Mouse (Mus musculus) liver, adult 2 months (tissue): ENCODE data around the gene Fhit. TPM values are rescaled to one million over a fixed set of nuclear protein-coding genes. Genes with fewer than 3 reads are reported as not detected.

Experiments
- DNase-seq: peaks from one replicate; pipeline ENCODE4 v3.0.0-alpha.2; 2011; ENCODE audit warnings: low read depth, low spot score; ENCODE audit errors: extremely low read depth
- H3K27ac ChIP-seq: fragments of 200-500 bp; replicated peaks from 2 replicates; pipeline ENCODE4 v1.5.1; 2012; ENCODE audit warnings: low read depth, mild to moderate bottlenecking, control low read depth, inconsistent platforms, low read length; ENCODE audit not compliant: insufficient read depth
- H3K27me3 ChIP-seq: fragments of 200-500 bp; 2 replicates; pipeline ENCODE4 v1.6.1; 2012; ENCODE audit warnings: mild to moderate bottlenecking, moderate library complexity, low read length, inconsistent platforms; ENCODE audit not compliant: control insufficient read depth, insufficient read depth
- H3K36me3 ChIP-seq: fragments of 200-500 bp; 2 replicates; pipeline ENCODE4 v1.6.1; 2012; ENCODE audit warnings: low read length, inconsistent platforms; ENCODE audit not compliant: control insufficient read depth, insufficient read depth
- H3K4me1 ChIP-seq: fragments of 200-500 bp; 2 replicates; pipeline ENCODE4 v1.6.1; 2011; ENCODE audit warnings: low read length; ENCODE audit not compliant: control insufficient read depth, insufficient read depth
- H3K4me3 ChIP-seq: fragments of 200-500 bp; 2 replicates; pipeline ENCODE4 v1.5.1; 2011; ENCODE audit warnings: low read depth, mild to moderate bottlenecking, control low read depth, low read length, moderate library complexity; ENCODE audit not compliant: insufficient read depth
- H3K79me2 ChIP-seq: fragments of 200-500 bp; 2 replicates; pipeline ENCODE4 v1.6.1; 2012; ENCODE audit warnings: inconsistent platforms, mild to moderate bottlenecking, low read length, moderate library complexity; ENCODE audit not compliant: control insufficient read depth, insufficient read depth
- H3K9ac ChIP-seq: fragments of 200-500 bp; 2 replicates; pipeline ENCODE4 v1.6.1; 2012; ENCODE audit warnings: low read depth, mild to moderate bottlenecking, control low read depth, inconsistent platforms, low read length
- CTCF ChIP-seq: fragments of 200-500 bp; IDR thresholded peaks from 2 replicates; pipeline ENCODE4 v1.5.1; 2011; ENCODE audit warnings: low read depth, low read length, control low read depth
- POLR2A ChIP-seq: fragments of 200-500 bp; IDR thresholded peaks from 2 replicates; pipeline ENCODE4 v1.6.1; 2011; ENCODE audit warnings: low read length, control low read depth; ENCODE audit not compliant: insufficient read depth; ENCODE audit errors: extremely low read depth
- WGBS: fragments of 180-500 bp; shearing (Covaris S2); methylation state at CpG from one replicate; pipeline ENCODE4 v1.1.7; 2018; 5-methylcytosine and 5-hydroxymethylcytosine counted together
- polyA plus RNA-seq: library from polyadenylated mRNA; depleted of rRNA; stranded (reverse); fragments of >200 nt; gene quantifications from 2 replicates; pipeline ENCODE4 v1.2.3, GENCODE M21; 2012
- total RNA-seq: library from RNA; depleted of rRNA; stranded (reverse); fragments of >200 nt; gene quantifications from 2 replicates; pipeline ENCODE4 v1.2.3, GENCODE M21; 2014

The Fhit gene
- total and polyA plus RNA-seq, 2 experiments: 7.6 to 7.8 TPM

- H3K4me1 ChIP-seq: no peaks in the 10 kb centered on the region
- no peaks in the 10 kb centered on the region for H3K36me3 ChIP-seq
- no peaks in the 10 kb centered on the region for H3K79me2 ChIP-seq
- no peak overlapping the region for H3K9ac ChIP-seq
- no peak overlapping the region for H3K4me3 ChIP-seq
- TF ChIP-seq CTCF (no peak), POLR2A (no peak)
- WGBS: 90% methylated on average over 2 of the region's 2 CpGs
- H3K27ac ChIP-seq: no peak overlapping the region
- no peaks in the 10 kb centered on the region for H3K27me3 ChIP-seq
- no peak for DNase-seq
Observed at GRCm38 (mm10) chr14:10659326-10659725, 502.5 kb downstream of the Fhit start.

DNA sequence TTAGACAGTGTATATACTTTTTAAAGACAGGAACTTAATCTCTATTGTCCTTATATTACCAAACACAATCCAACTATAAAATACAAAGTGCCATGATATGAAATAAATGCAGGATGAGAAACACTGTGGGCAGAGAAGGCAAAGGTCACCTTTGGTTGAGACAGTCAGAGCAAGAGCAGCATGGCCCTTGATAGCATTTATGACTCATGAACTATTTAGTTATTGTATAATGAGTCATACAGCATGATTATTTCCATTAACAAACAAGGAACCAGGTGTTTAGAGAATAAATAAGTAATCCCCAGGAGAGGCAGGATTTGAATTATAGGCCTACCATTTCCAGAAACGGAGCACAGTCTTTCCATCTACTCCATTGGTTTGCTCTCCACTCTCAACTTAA lies 503.6 kb downstream of the Fhit start:
- TF ChIP-seq POLR2A (no peak), CTCF (no peak)
- DNase-seq: no peak
- Histone ChIP-seq H3K27ac (no peak overlapping the region), H3K36me3 (no peaks in the 10 kb centered on the region), H3K4me1 (no peaks in the 10 kb centered on the region), H3K4me3 (no peak overlapping the region), H3K27me3 (no peaks in the 10 kb centered on the region), H3K9ac (no peak overlapping the region), H3K79me2 (no peaks in the 10 kb centered on the region)
- 93% methylated on average over 1 of the region's 1 CpGs for WGBS

DNA sequence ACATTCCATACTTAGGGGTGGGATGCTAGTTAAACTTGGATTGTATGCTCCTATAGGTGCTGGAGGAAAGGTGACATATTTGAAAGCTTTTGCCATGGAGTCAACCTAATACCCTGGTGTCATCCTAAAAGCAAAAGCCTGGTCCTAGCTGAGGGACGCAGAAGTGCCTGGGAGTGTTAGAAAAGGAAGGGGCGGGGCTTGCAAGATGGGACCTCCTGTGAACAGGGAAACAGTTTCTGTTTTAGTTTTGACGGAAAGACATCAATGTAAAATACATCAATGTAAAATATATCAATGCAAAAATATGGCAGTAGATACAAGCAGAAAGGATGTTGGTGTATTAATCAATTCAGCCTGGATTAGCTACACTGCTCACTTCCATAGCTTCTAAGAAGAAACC lies 504.5 kb downstream of the Fhit start:
- TF ChIP-seq CTCF: no peak
- no peak for TF ChIP-seq POLR2A
- DNase-seq: no peak
- Histone ChIP-seq H3K4me1 (no peaks in the 10 kb centered on the region), H3K27ac (no peak overlapping the region), H3K36me3 (no peaks in the 10 kb centered on the region), H3K79me2 (no peaks in the 10 kb centered on the region), H3K9ac (no peak overlapping the region), H3K4me3 (no peak overlapping the region), H3K27me3 (no peaks in the 10 kb centered on the region)
- WGBS: 83% methylated on average over 3 of the region's 3 CpGs

DNA sequence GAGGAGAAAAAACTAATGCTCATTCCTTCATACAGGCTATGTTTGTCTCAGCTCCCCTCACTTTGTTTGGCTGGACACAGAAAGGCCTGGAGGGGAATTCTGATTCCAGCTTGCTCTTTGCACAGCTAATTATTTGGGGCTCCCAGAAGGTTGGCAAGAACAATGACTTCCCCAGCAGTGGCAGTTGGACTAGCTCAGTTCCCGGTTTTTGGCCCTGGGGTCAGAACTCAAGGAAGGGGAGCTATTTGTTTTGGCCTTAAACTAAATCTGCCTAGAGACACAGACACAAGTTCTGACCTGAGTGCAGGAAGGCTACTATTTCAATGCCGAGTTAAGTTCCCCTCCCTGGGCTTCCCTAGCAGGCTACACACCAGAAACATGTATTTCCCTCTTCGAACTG lies 506.0 kb downstream of the Fhit start:
- TF ChIP-seq POLR2A (no peak), CTCF (no peak)
- H3K9ac ChIP-seq: no peak overlapping the region
- H3K27me3 ChIP-seq: no peaks in the 10 kb centered on the region
- H3K4me3 ChIP-seq: no peak overlapping the region
- H3K4me1 ChIP-seq: no peaks in the 10 kb centered on the region
- 43% methylated on average over 3 of the region's 3 CpGs for WGBS
- H3K79me2 ChIP-seq: no peaks in the 10 kb centered on the region
- no peaks in the 10 kb centered on the region for H3K36me3 ChIP-seq
- H3K27ac ChIP-seq: no peak overlapping the region
- DNase-seq: no peak

DNA sequence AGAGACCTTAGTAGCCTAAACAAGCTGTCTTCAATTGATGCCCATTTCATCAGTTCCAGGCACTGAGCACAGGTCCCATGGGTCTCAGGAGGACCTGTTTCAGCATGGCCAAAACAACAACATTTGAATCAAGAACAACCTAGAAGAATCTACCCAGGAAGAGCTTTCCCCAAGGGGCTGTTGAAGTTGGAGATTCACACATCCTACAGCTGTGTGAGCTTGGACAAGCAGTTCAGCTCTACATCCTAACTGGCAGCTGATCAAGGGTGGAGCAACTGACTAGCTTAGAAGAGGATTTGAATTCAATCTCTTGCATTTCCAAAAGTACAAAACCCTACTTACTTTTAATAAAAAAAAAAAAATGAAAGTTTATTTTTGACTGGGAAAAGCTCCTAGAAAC lies 514.0 kb downstream of the Fhit start:
- H3K27me3 ChIP-seq: no peaks in the 10 kb centered on the region
- H3K4me1 ChIP-seq: no peaks in the 10 kb centered on the region
- no peak overlapping the region for H3K27ac ChIP-seq

GRCm38 (mm10) chr14:10631783-10632182 lies 530.1 kb downstream of the Fhit start:
- H3K4me3 ChIP-seq: no peak overlapping the region
- H3K4me1 ChIP-seq: no peaks in the 10 kb centered on the region
- no peak overlapping the region for H3K9ac ChIP-seq
- H3K27me3 ChIP-seq: no peaks in the 10 kb centered on the region
- DNase-seq: no peak
- no peaks in the 10 kb centered on the region for H3K36me3 ChIP-seq
- no peaks in the 10 kb centered on the region for H3K79me2 ChIP-seq
- no peak overlapping the region for H3K27ac ChIP-seq
- WGBS: 76% methylated on average over 3 of the region's 3 CpGs
- TF ChIP-seq POLR2A (no peak), CTCF (no peak)

More for the DNA sequence above, 514.0 kb downstream of the Fhit start:
- DNase-seq: no peak
- H3K79me2 ChIP-seq: no peaks in the 10 kb centered on the region
- TF ChIP-seq POLR2A: no peak
- H3K4me3 ChIP-seq: no peak overlapping the region
- no peak overlapping the region for H3K9ac ChIP-seq
- no peaks in the 10 kb centered on the region for H3K36me3 ChIP-seq
